Mouse (Mus musculus): ENCODE results near the gene Tfap2e.

DNA sequence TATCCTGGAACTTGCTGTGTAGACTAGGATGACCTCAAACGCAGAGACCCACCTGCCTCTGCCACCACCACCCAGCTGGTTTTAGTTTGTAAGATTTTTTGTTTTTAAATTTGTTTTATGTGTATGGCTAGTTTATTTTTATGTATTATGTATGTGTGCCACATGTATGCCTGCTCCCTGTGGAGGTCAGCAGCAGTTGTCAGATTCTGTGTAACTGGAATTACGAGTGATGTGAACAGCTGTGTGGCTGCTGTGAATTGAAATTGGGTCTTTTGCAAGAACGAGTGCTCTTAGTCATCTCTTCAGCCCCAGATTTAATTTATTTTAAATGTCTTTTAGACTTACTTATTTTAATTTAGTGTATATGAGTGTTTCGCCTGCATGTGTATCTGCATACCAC lies 39.1 kb downstream of the Tfap2e start:
- TF ChIP-seq CTCF (conservative IDR thresholded peaks at IDR 0.05; ENCODE audit: insufficient read depth, insufficient read length, low read depth, low read length) (no peak), POLR2A (IDR thresholded peaks at IDR 0.05; ENCODE audit: low read depth, low read length) (no peak)
